Mouse (Mus musculus): ENCODE measurements around the gene Eif3g.
A peak's percentile ranks its signal among the peaks of the same experiment; 100 is the strongest.

DNA sequence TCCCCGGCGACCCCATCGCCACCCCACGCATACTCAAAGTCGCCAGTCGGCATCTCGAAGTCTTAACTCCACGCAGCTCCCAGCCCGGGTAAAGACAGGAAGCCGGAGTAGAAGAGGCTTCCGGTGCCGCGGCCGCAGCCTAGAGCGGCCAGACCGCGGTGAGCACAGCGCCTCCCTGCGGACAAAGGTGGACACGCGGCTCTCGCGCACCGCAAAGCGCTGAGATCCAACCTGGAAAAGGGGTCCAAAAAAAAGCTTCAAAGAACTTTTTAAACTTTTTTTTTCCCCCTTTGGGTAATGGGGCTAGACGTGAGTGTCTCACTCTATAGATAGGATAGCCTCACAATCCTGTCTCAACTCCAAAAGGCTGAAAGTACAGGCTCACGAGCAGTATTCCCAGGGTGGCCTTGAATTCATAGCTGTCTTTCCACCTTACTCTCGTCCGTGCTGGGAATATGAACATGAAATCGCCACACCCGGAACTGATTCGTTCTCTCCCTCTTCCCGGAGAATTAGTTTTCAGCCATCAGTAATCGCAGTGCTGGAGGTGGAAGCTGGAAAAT, at the start of gene Eif3g:
- TF ChIP-seq POLR2A (IDR thresholded peaks at IDR 0.05; ENCODE audit: borderline replicate concordance, control insufficient read depth, low read depth, low read length) (peak; percentile 50; the same call in 1 of the 2 replicates), CTCF (IDR thresholded peaks at IDR 0.05; ENCODE audit: control insufficient read depth, insufficient read depth, low read length) (peak; percentile 96)
